Comparison of ENCODE assay signal across 8 mouse cellular contexts in genomic region chrX:133947427-133947826, GRCm38 (mm10). TPM values are rescaled to one million over a fixed set of nuclear protein-coding genes. Genes with fewer than 3 reads are reported as not detected.
DNase-seq lines count a peak whose midpoint lies in the region; ATAC-seq and TF ChIP-seq lines count a peak whose summit lies in the region.

No protein-coding gene starts in this region.

- WGBS in heart, adult 2 months, result 29% methylated on average over 3 of the region's 3 CpGs
- 18% methylated on average over 3 of the region's 3 CpGs for WGBS in heart, embryonic 12.5 days
- 28% methylated on average over 3 of the region's 3 CpGs for WGBS in forebrain, postnatal 0 days
- 38% methylated on average over 3 of the region's 3 CpGs for WGBS in intestine, postnatal 0 days

- ATAC-seq in heart, embryonic 12.5 days (ENCODE audit: insufficient number of reproducible peaks, low FRiP score), result no peak
- ATAC-seq in forebrain, postnatal 0 days, result peak; percentile 88
- ATAC-seq in intestine, postnatal 0 days, result no peak

- H3K9ac ChIP-seq in heart, adult 2 months (ENCODE audit: low read depth, low read length), result no peak overlapping the region
- no peak overlapping the region for H3K9ac ChIP-seq in heart, embryonic 12.5 days
- no peak overlapping the region for H3K9ac ChIP-seq in forebrain, postnatal 0 days
- no peak overlapping the region for H3K9ac ChIP-seq in intestine, postnatal 0 days (ENCODE audit: low read depth, low read length)

- intact Hi-C loops in heart, adult 2 months (cut with DNase I), result loop anchor here (1.0 to 10.0 kb wide), 2 partner anchors 72 to 107 kb away; partner anchors contain the start of gene Cstf2
- intact Hi-C loops in left cerebral cortex, postnatal 14 days (cut with DNase I), result loop anchor here (5.0 kb wide), 1 partner anchor 70 kb away; no protein-coding TSS in a partner anchor

- H3K4me1 ChIP-seq in heart, adult 2 months (ENCODE audit: control insufficient read depth, insufficient read depth, low read length), result no peaks in the 10 kb centered on the region; the same call in 1 of the 2 replicates
- no peaks in the 10 kb centered on the region for H3K4me1 ChIP-seq in heart, embryonic 12.5 days (replicated peaks)
- H3K4me1 ChIP-seq in forebrain, postnatal 0 days (ENCODE audit: insufficient read depth), result no peaks in the 10 kb centered on the region
- no peaks in the 10 kb centered on the region for H3K4me1 ChIP-seq in intestine, postnatal 0 days (replicated peaks; ENCODE audit: control insufficient read depth, insufficient read depth, low read length)

- no peak overlapping the region for H3K4me3 ChIP-seq in heart, adult 2 months
- no peak overlapping the region for H3K4me3 ChIP-seq in heart, embryonic 12.5 days
- H3K4me3 ChIP-seq in forebrain, postnatal 0 days (ENCODE audit: low read depth, low read length), result no peak overlapping the region
- no peak overlapping the region for H3K4me3 ChIP-seq in intestine, postnatal 0 days (ENCODE audit: low read depth, low read length)

- H3K9me3 ChIP-seq in heart, embryonic 12.5 days (replicated peaks), result no peaks in the 10 kb centered on the region
- H3K9me3 ChIP-seq in forebrain, postnatal 0 days (ENCODE audit: low read length), result no peaks in the 10 kb centered on the region
- H3K9me3 ChIP-seq in intestine, postnatal 0 days (ENCODE audit: control insufficient read depth), result no peaks in the 10 kb centered on the region

- no peak for TF ChIP-seq POLR2A in heart, adult 2 months (IDR thresholded peaks at IDR 0.05; ENCODE audit: insufficient read depth, low read depth, low read length)

- no peak overlapping the region for H3K4me2 ChIP-seq in heart, embryonic 12.5 days
- H3K4me2 ChIP-seq in forebrain, postnatal 0 days (ENCODE audit: low read depth), result no peak overlapping the region
- H3K4me2 ChIP-seq in intestine, postnatal 0 days (replicated peaks; ENCODE audit: low read depth), result no peak overlapping the region

- no peak overlapping the region for H3K27ac ChIP-seq in heart, adult 2 months
- no peak overlapping the region for H3K27ac ChIP-seq in heart, embryonic 12.5 days (ENCODE audit: poor library complexity, severe bottlenecking)
- no peak overlapping the region for H3K27ac ChIP-seq in forebrain, postnatal 0 days (ENCODE audit: low read depth, low read length)
- H3K27ac ChIP-seq in intestine, postnatal 0 days (ENCODE audit: low read depth, low read length), result no peak overlapping the region

- H3K79me2 ChIP-seq in heart, adult 2 months (replicated peaks; ENCODE audit: control insufficient read depth, insufficient read depth, low read length), result no peaks in the 10 kb centered on the region

- TF ChIP-seq CTCF in heart, adult 2 months (IDR thresholded peaks at IDR 0.05), result peak; percentile 89
- TF ChIP-seq CTCF in forebrain, postnatal 0 days (IDR thresholded peaks at IDR 0.05; ENCODE audit: low read depth), result peak; percentile 85
- peak; percentile 95 for TF ChIP-seq CTCF in intestine, postnatal 0 days (IDR thresholded peaks at IDR 0.05; ENCODE audit: low read depth)

- DNase-seq in heart, adult 2 months, result peak; percentile 15 to 21
- peak; percentile 28 for DNase-seq in cerebellum, adult 11 months
- DNase-seq in forebrain, postnatal 0 days, result peak; percentile 78
- DNase-seq in left cerebral cortex, postnatal 14 days (ENCODE audit: low spot score in 2 of 2), result peak; percentile 61 to 68
- peak; percentile 64 for DNase-seq in mesoderm, embryonic 11.5 days (ENCODE audit: low read depth, low spot score)
- DNase-seq in splenic B cell, adult 2 months (ENCODE audit: low read depth, low spot score), result peak; percentile 70

- no peaks in the 10 kb centered on the region for H3K27me3 ChIP-seq in heart, adult 2 months (ENCODE audit: control insufficient read depth, insufficient read depth, low read length)
- no peaks in the 10 kb centered on the region for H3K27me3 ChIP-seq in heart, embryonic 12.5 days (replicated peaks)
- H3K27me3 ChIP-seq in forebrain, postnatal 0 days (ENCODE audit: insufficient read depth, low read length), result no peaks in the 10 kb centered on the region
- no peaks in the 10 kb centered on the region for H3K27me3 ChIP-seq in intestine, postnatal 0 days (replicated peaks; ENCODE audit: control insufficient read depth, insufficient read depth, low read length)
- no peaks in the 10 kb centered on the region for H3K27me3 ChIP-seq in splenic B cell, adult 2 months (ENCODE audit: control insufficient read depth, insufficient read depth, low read length, poor library complexity, severe bottlenecking)

- no peaks in the 10 kb centered on the region for H3K36me3 ChIP-seq in heart, adult 2 months (ENCODE audit: control insufficient read depth, insufficient read depth, low read length)
- H3K36me3 ChIP-seq in heart, embryonic 12.5 days, result no peaks in the 10 kb centered on the region
- no peaks in the 10 kb centered on the region for H3K36me3 ChIP-seq in forebrain, postnatal 0 days (ENCODE audit: insufficient read depth)
- no peaks in the 10 kb centered on the region for H3K36me3 ChIP-seq in intestine, postnatal 0 days (ENCODE audit: control insufficient read depth, insufficient read depth)
- H3K36me3 ChIP-seq in splenic B cell, adult 2 months (ENCODE audit: control insufficient read depth, insufficient read depth, low read length, poor library complexity, severe bottlenecking), result no peaks in the 10 kb centered on the region

- 0 out of 2 replicates have a peak, but pooled peaks have one; percentile 56 for TF ChIP-seq EP300 in heart, adult 2 months (IDR thresholded peaks at IDR 0.05; ENCODE audit: insufficient read depth, low read depth, low read length)

RNA-seq across cellular contexts. Expression of gene Sytl4, which starts 34.2 kb away (rescaled TPM):
- total RNA-seq in heart, adult 2 months (2021), result 1 to 10 TPM; 1.3 to 3.1 TPM
- 0.68 and 0.85 TPM in 2 replicates for polyA plus RNA-seq in heart, adult 2 months (2012; rRNA removed)
- polyA plus RNA-seq in heart, embryonic 12.5 days (2016; fragmentation: Nextera tagmentation; extraction: Ambion mirVana), result 3.6 and 4.0 TPM in 2 replicates
- 0.86 and 1.1 TPM in 2 replicates for total RNA-seq in forebrain, postnatal 0 days (2014; rRNA removed)
- polyA plus RNA-seq in forebrain, postnatal 0 days (2015; fragmentation: Nextera tagmentation; extraction: Ambion mirVana), result 0.34 and 0.41 TPM in 2 replicates
- polyA plus RNA-seq in intestine, postnatal 0 days (2015; fragmentation: Nextera tagmentation; extraction: Ambion mirVana), result 0.68 and 0.83 TPM in 2 replicates
- under 1 TPM; 0.40 to 0.51 TPM for total RNA-seq in left cerebral cortex, postnatal 14 days (2021)

RNA-seq across cellular contexts. Expression of gene Srpx2, which starts 39.2 kb away (rescaled TPM):
- 1 to 10 TPM; 3.7 TPM for total RNA-seq in heart, adult 2 months (2021)
- polyA plus RNA-seq in heart, adult 2 months (2012; rRNA removed), result 6.3 and 8.2 TPM in 2 replicates
- 3.3 and 4.1 TPM in 2 replicates for polyA plus RNA-seq in heart, embryonic 12.5 days (2016; fragmentation: Nextera tagmentation; extraction: Ambion mirVana)
- 1.3 and 2.4 TPM in 2 replicates for total RNA-seq in forebrain, postnatal 0 days (2014; rRNA removed)
- polyA plus RNA-seq in forebrain, postnatal 0 days (2015; fragmentation: Nextera tagmentation; extraction: Ambion mirVana), result 1.3 and 1.4 TPM in 2 replicates
- 4.5 and 5.1 TPM in 2 replicates for polyA plus RNA-seq in intestine, postnatal 0 days (2015; fragmentation: Nextera tagmentation; extraction: Ambion mirVana)
- total RNA-seq in left cerebral cortex, postnatal 14 days (2021), result 1 to 10 TPM; 1.4 to 2.0 TPM

RNA-seq across cellular contexts. Expression of gene Tspan6, which starts 49.2 kb away (rescaled TPM):
- total RNA-seq in heart, adult 2 months (2021), result 1 to 10 TPM; 7.1 to 7.9 TPM
- polyA plus RNA-seq in heart, adult 2 months (2012; rRNA removed), result 4.7 and 12.0 TPM in 2 replicates
- 157 and 158 TPM in 2 replicates for polyA plus RNA-seq in heart, embryonic 12.5 days (2016; fragmentation: Nextera tagmentation; extraction: Ambion mirVana)
- total RNA-seq in forebrain, postnatal 0 days (2014; rRNA removed), result 168 and 177 TPM in 2 replicates
- 248 and 263 TPM in 2 replicates for polyA plus RNA-seq in forebrain, postnatal 0 days (2015; fragmentation: Nextera tagmentation; extraction: Ambion mirVana)
- 35.8 and 38.2 TPM in 2 replicates for polyA plus RNA-seq in intestine, postnatal 0 days (2015; fragmentation: Nextera tagmentation; extraction: Ambion mirVana)
- 10 to 100 TPM; 29.4 to 34.9 TPM for total RNA-seq in left cerebral cortex, postnatal 14 days (2021)

Comparison
In these comparisons a context has a peak if more than half of its experiments do, and no peak if none do; other contexts are left out.
1. DNase-seq: peak in every context shown above with its lines; median percentile 78 in forebrain, postnatal 0 days; 70 in splenic B cell, adult 2 months; 64 in left cerebral cortex, postnatal 14 days; 64 in mesoderm, embryonic 11.5 days; 28 in cerebellum, adult 11 months; 18 in heart, adult 2 months.